Mouse (Mus musculus) MEL (cell line): ENCODE data around the gene Gnpda2.

Experiments used
- CTCF ChIP-seq, 3 experiments: IDR thresholded peaks in 2 of 3; conservative IDR thresholded peaks in 1 of 3; 2 replicates each; pipeline ENCODE4 v1.5.1; 2011 to 2012; ENCODE audit warnings: low read length in 3 of 3, low read depth in 2 of 3, mild to moderate bottlenecking in 2 of 3, improper control_type of control experiment in 1 of 3, inconsistent platforms in 1 of 3, mixed read lengths in 1 of 3, moderate library complexity in 1 of 3; ENCODE audit not compliant: control insufficient read depth in 1 of 3, insufficient read depth in 1 of 3, poor library complexity in 1 of 3, severe bottlenecking in 1 of 3
- ELF1 ChIP-seq: IDR thresholded peaks from 2 replicates; pipeline ENCODE4 v1.6.1; 2014; ENCODE audit warnings: low read depth, mild to moderate bottlenecking, inconsistent platforms, low read length, improper control_type of control experiment, moderate library complexity
- EP300 ChIP-seq, 2 experiments: IDR thresholded peaks; 2 replicates each; pipeline ENCODE4 v1.6.1; 2011; ENCODE audit warnings: improper control_type of control experiment in 2 of 2, low read length in 2 of 2, low read depth in 1 of 2, mild to moderate bottlenecking in 1 of 2
- GATA1 ChIP-seq: IDR thresholded peaks from 2 replicates; pipeline ENCODE4 v1.6.1; 2011; ENCODE audit warnings: low read depth, low read length, improper control_type of control experiment
- MAFK ChIP-seq: IDR thresholded peaks from 2 replicates; pipeline ENCODE4 v1.6.1; 2011; ENCODE audit warnings: low read depth, mild to moderate bottlenecking, low read length, improper control_type of control experiment, borderline replicate concordance
- POLR2A ChIP-seq, 2 experiments: IDR thresholded peaks; 2 replicates each; pipeline ENCODE4 v1.6.1; 2011 to 2012; ENCODE audit warnings: low read length in 2 of 2, mild to moderate bottlenecking in 2 of 2, control low read depth in 1 of 2, improper control_type of control experiment in 1 of 2, low read depth in 1 of 2, moderate library complexity in 1 of 2; ENCODE audit not compliant: control insufficient read depth in 1 of 2, insufficient read depth in 1 of 2, poor library complexity in 1 of 2
- RAD21 ChIP-seq: IDR thresholded peaks from 2 replicates; pipeline ENCODE4 v1.6.1; 2011; ENCODE audit warnings: mild to moderate bottlenecking, low read depth, low read length, improper control_type of control experiment
- RCOR1 ChIP-seq: IDR thresholded peaks from 2 replicates; pipeline ENCODE4 v1.6.1; 2012; ENCODE audit warnings: low read depth, mild to moderate bottlenecking, inconsistent platforms, low read length, improper control_type of control experiment
- SIN3A ChIP-seq: IDR thresholded peaks from 2 replicates; pipeline ENCODE4 v1.6.1; 2012; ENCODE audit warnings: low read length, improper control_type of control experiment, inconsistent platforms
- SMC3 ChIP-seq: IDR thresholded peaks from 2 replicates; pipeline ENCODE4 v1.6.1; 2011; ENCODE audit warnings: low read depth, low read length, improper control_type of control experiment
- TAL1 ChIP-seq: IDR thresholded peaks from 2 replicates; pipeline ENCODE4 v1.6.1; 2012; ENCODE audit warnings: mild to moderate bottlenecking, inconsistent platforms, low read length, moderate library complexity, mixed read lengths
- UBTF ChIP-seq: IDR thresholded peaks from 2 replicates; pipeline ENCODE4 v1.6.1; 2012; ENCODE audit warnings: low read depth, mild to moderate bottlenecking, inconsistent platforms, low read length, improper control_type of control experiment, moderate library complexity, borderline replicate concordance; ENCODE audit not compliant: insufficient read depth
- USF2 ChIP-seq, 2 experiments: IDR thresholded peaks; 2 replicates each; pipeline ENCODE4 v1.6.1; 2011 to 2012; ENCODE audit warnings: improper control_type of control experiment in 2 of 2, low read length in 2 of 2, borderline replicate concordance in 1 of 2, inconsistent platforms in 1 of 2, low read depth in 1 of 2, mild to moderate bottlenecking in 1 of 2; ENCODE audit not compliant: insufficient read depth in 1 of 2
- ZNF384 ChIP-seq: IDR thresholded peaks from 2 replicates; pipeline ENCODE4 v1.6.1; 2012; ENCODE audit warnings: low read depth, mild to moderate bottlenecking, inconsistent platforms, low read length, improper control_type of control experiment

DNA sequence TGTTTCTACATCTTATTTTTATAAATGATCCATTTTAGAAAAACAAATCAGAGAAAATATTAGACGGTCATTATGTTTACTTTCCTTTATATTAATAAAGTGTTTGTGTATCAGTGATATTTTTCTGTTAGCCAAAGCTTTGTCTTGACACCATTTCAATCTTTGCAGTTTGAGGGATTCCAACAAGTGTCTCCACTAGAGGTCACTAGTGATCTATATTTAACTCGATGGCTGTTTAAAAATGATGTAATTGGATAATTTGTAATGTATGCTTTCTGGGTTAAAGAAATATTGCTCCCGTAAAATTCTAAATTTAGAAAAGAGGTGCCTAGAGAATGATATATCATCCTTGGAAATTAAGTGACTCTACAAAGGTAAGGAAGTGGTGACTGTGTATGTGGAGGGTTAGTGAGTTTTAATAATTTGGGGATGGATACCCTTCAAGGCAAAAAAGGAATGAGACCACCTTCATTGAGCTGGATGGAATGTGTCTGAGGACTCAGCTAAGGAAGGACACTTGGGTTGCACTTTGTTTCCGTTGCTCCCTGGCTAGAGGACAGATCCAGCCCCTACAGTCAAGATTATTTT, 21.2 kb upstream of the Gnpda2 start:
- TF ChIP-seq ZNF384 (no peak), SIN3A (no peak), CTCF (IDR thresholded peaks at IDR 0.05 in 2 of 3, conservative IDR thresholded peaks at IDR 0.05 in 1 of 3; ENCODE audit: control insufficient read depth in 1 of 3, insufficient read depth in 1 of 3, low read depth in 2 of 3, low read length in 3 of 3, poor library complexity in 1 of 3, severe bottlenecking in 1 of 3) (peak in 2 of 3 experiments; percentile 19 to 69; a peak in 3 of 6 replicates), TAL1 (no peak), USF2 (IDR thresholded peaks at IDR 0.05; ENCODE audit: borderline replicate concordance in 1 of 2, insufficient read depth in 1 of 2, low read depth in 1 of 2, low read length in 2 of 2) (no peak), EP300 (IDR thresholded peaks at IDR 0.05; ENCODE audit: low read depth in 1 of 2, low read length in 2 of 2) (no peak), RCOR1 (no peak), SMC3 (peak; percentile 66), POLR2A (IDR thresholded peaks at IDR 0.05; ENCODE audit: control insufficient read depth in 1 of 2, insufficient read depth in 1 of 2, low read depth in 1 of 2, low read length in 2 of 2, poor library complexity in 1 of 2) (no peak), RAD21 (peak; percentile 87), UBTF (no peak), ELF1 (no peak), GATA1 (no peak), MAFK (no peak)
